Mouse (Mus musculus): Measurements from ENCODE around the gene Cd72.

DNA sequence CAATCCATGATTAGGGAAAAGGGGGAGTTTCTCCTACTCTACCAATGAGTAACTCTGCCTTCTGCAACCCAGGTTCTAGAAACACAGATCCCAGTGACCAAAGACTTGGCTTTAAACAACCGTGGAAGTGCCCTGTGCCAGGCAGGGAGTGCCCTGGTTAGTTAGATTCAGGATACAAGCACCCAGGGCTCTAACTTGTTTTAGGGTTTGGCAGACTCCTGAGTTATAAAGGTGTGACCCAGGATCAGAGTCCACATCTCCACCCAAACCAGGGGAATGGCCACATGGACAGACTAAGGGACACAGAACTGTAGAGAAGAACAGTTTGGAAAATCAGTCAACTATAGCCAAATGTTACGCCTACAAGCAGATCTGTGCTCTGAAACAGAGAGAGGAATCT is 48.6 kb upstream of the Cd72 start:
- TF ChIP-seq CTCF (IDR thresholded peaks at IDR 0.05; ENCODE audit: borderline replicate concordance, insufficient read depth, low read depth, low read length) (no peak), POLR2A (IDR thresholded peaks at IDR 0.05; ENCODE audit: borderline replicate concordance, insufficient read depth, low read length) (no peak)

Data from cerebellum, adult 2 months (tissue).